Mouse (Mus musculus): ENCODE results near the gene Cd164.
A peak's percentile ranks its signal among the peaks of the same experiment; 100 is the strongest.

Gene Cd164

GRCm38 (mm10) chr10:41500941-41501340, 18.3 kb upstream of the Cd164 start:
- no peak for DNase-seq (ENCODE audit: low spot score in 2 of 2)

- no peak for DNase-seq (ENCODE audit: low spot score in 2 of 2)
Observed at GRCm38 (mm10) chr10:41504996-41505395, 14.2 kb upstream of the Cd164 start.

GRCm38 (mm10) chr10:41505446-41505845, 13.8 kb upstream of the Cd164 start:
- DNase-seq (ENCODE audit: low spot score in 2 of 2), result peak; percentile 58 to 64

- DNase-seq (ENCODE audit: low spot score in 2 of 2), result no peak
Observed at GRCm38 (mm10) chr10:41509160-41509559, 10.1 kb upstream of the Cd164 start.

GRCm38 (mm10) chr10:41514301-41514700, 4.9 kb upstream of the Cd164 start:
- DNase-seq (ENCODE audit: low spot score in 2 of 2), result no peak

GRCm38 (mm10) chr10:41514921-41515320, 4.3 kb upstream of the Cd164 start:
- no peak for DNase-seq (ENCODE audit: low spot score in 2 of 2)

- peak; percentile 85 to 88 for DNase-seq (ENCODE audit: low spot score in 2 of 2)
Observed at GRCm38 (mm10) chr10:41518508-41518980, 670 bp upstream of the Cd164 start.

- peak; percentile 59 to 64 for DNase-seq (ENCODE audit: low spot score in 2 of 2)
Observed at GRCm38 (mm10) chr10:41519640-41520409, 611 bp downstream of the Cd164 start.

- no peak for DNase-seq (ENCODE audit: low spot score in 2 of 2)
Observed at GRCm38 (mm10) chr10:41520410-41520673, 1.1 kb downstream of the Cd164 start.

- no peak for DNase-seq (ENCODE audit: low spot score in 2 of 2)
Observed at GRCm38 (mm10) chr10:41523386-41523785, 4.2 kb downstream of the Cd164 start.

GRCm38 (mm10) chr10:41525696-41526095, 6.5 kb downstream of the Cd164 start:
- no peak for DNase-seq (ENCODE audit: low spot score in 2 of 2)

GRCm38 (mm10) chr10:41529972-41530371, 10.8 kb downstream of the Cd164 start:
- peak; percentile 13 to 24 for DNase-seq (ENCODE audit: low spot score in 2 of 2)

GRCm38 (mm10) chr10:41535991-41536390, 16.8 kb downstream of the Cd164 start:
- no peak for DNase-seq (ENCODE audit: low spot score in 2 of 2)

GRCm38 (mm10) chr10:41536714-41537113, 17.5 kb downstream of the Cd164 start:
- DNase-seq (ENCODE audit: low spot score in 2 of 2), result no peak

- DNase-seq (ENCODE audit: low spot score in 2 of 2), result no peak
Observed at GRCm38 (mm10) chr10:41537226-41537982, 18.2 kb downstream of the Cd164 start.

GRCm38 (mm10) chr10:41537983-41538330, 18.7 kb downstream of the Cd164 start:
- DNase-seq (ENCODE audit: low spot score in 2 of 2), result no peak

GRCm38 (mm10) chr10:41538986-41539385, 19.8 kb downstream of the Cd164 start:
- no peak for DNase-seq (ENCODE audit: low spot score in 2 of 2)

- no peak for DNase-seq (ENCODE audit: low spot score in 2 of 2)
Observed at GRCm38 (mm10) chr10:41542057-41542456, 22.8 kb downstream of the Cd164 start.

GRCm38 (mm10) chr10:41543439-41543838, 24.2 kb downstream of the Cd164 start:
- DNase-seq (ENCODE audit: low spot score in 2 of 2), result no peak

GRCm38 (mm10) chr10:41543844-41544243, 24.6 kb downstream of the Cd164 start:
- DNase-seq (ENCODE audit: low spot score in 2 of 2), result no peak

- peak; percentile 31 to 44 for DNase-seq (ENCODE audit: low spot score in 2 of 2)
Observed at GRCm38 (mm10) chr10:41544481-41545190, 25.4 kb downstream of the Cd164 start.

- no peak for DNase-seq (ENCODE audit: low spot score in 2 of 2)
Observed at GRCm38 (mm10) chr10:41545224-41545755, 26.1 kb downstream of the Cd164 start.

All from spleen, postnatal 36 days (tissue).